Mouse (Mus musculus): ENCODE measurements around the gene Cilp2.

GRCm38 (mm10) chr8:69934582-69934981 is 47.1 kb upstream of the Cilp2 start:
- TF ChIP-seq POLR2A (IDR thresholded peaks at IDR 0.05; ENCODE audit: low read depth, low read length) (no peak), CTCF (IDR thresholded peaks at IDR 0.05; ENCODE audit: extremely low read depth, insufficient read length, insufficient replicate concordance, low read depth, low read length) (no peak)
